Mouse (Mus musculus) intestine, embryonic 15.5 days (tissue): ENCODE measurements around the gene Phf21a. TPM values are rescaled to one million over a fixed set of nuclear protein-coding genes. Genes with fewer than 3 reads are reported as not detected.
A peak's percentile ranks its signal among the peaks of the same experiment; 100 is the strongest.
"Not testable (repeated sequence)": the region's sequence is repeated elsewhere in the genome, so short reads cannot be mapped to it uniquely, and the experiment has no call there.

Experiments
- ATAC-seq: fragments of 200-750 bp; cut with Nextera tagmentation; 2 replicates; pipeline ENCODE4 v1.8.0; 2017; ENCODE audit warnings: moderate TSS enrichment, moderate library complexity
- H3K27ac ChIP-seq: fragments of 300-500 bp; sonication (generic); 2 replicates; pipeline ENCODE4 v1.5.1; 2015; ENCODE audit warnings: mild to moderate bottlenecking, inconsistent platforms
- H3K27me3 ChIP-seq: fragments of 300-500 bp; sonication (generic); replicated peaks from 2 replicates; pipeline ENCODE4 v1.6.1; 2015; ENCODE audit warnings: inconsistent platforms
- H3K36me3 ChIP-seq: fragments of 300-500 bp; sonication (generic); 2 replicates; pipeline ENCODE4 v1.6.1; 2015; ENCODE audit warnings: inconsistent platforms
- H3K4me1 ChIP-seq: fragments of 300-500 bp; sonication (generic); replicated peaks from 2 replicates; pipeline ENCODE4 v1.6.1; 2015; ENCODE audit warnings: inconsistent platforms
- H3K4me2 ChIP-seq: fragments of 300-500 bp; sonication (generic); replicated peaks from 2 replicates; pipeline ENCODE4 v1.6.1; 2015; ENCODE audit warnings: mild to moderate bottlenecking, inconsistent platforms
- H3K4me3 ChIP-seq: fragments of 300-500 bp; sonication (generic); replicated peaks from 2 replicates; pipeline ENCODE4 v1.5.1; 2015; ENCODE audit warnings: inconsistent platforms
- H3K9ac ChIP-seq: fragments of 300-500 bp; sonication (generic); 2 replicates; pipeline ENCODE4 v1.6.1; 2015; ENCODE audit warnings: inconsistent platforms
- H3K9me3 ChIP-seq: fragments of 300-500 bp; sonication (generic); 2 replicates; pipeline ENCODE4 v1.6.1; 2016; ENCODE audit warnings: inconsistent platforms
- WGBS: fragments of 180-500 bp; shearing (Covaris S2); methylation state at CpG from one replicate; pipeline ENCODE4 v1.1.7; 2015; 5-methylcytosine and 5-hydroxymethylcytosine counted together
- polyA plus RNA-seq: library from polyadenylated mRNA; unstranded; fragments of >200 nt; fragmentation: Nextera tagmentation; extraction: Ambion mirVana; gene quantifications from 2 replicates; pipeline ENCODE4 v1.2.1, GENCODE M21; 2015

Gene Phf21a
- polyA plus RNA-seq, 1 experiment from 2014 or later, result 19.1 TPM

GRCm38 (mm10) chr2:92085721-92086120 lies 7.2 kb upstream of the Phf21a start:
- no peak overlapping the region for H3K4me2 ChIP-seq
- no peaks in the 10 kb centered on the region for H3K27me3 ChIP-seq
- H3K4me3 ChIP-seq, result no peak overlapping the region
- no peaks in the 10 kb centered on the region for H3K36me3 ChIP-seq
- no peaks in the 10 kb centered on the region for H3K4me1 ChIP-seq
- no peak overlapping the region for H3K9ac ChIP-seq
- H3K27ac ChIP-seq, result no peak overlapping the region
- no peaks in the 10 kb centered on the region for H3K9me3 ChIP-seq
- no peak for ATAC-seq
- WGBS, result 58% methylated on average over 1 of the region's 1 CpGs

GRCm38 (mm10) chr2:92087065-92087464 lies 5.9 kb upstream of the Phf21a start:
- H3K4me1 ChIP-seq, result no peaks in the 10 kb centered on the region
- WGBS, result 50% methylated on average over 4 of the region's 4 CpGs
- no peak overlapping the region for H3K4me3 ChIP-seq
- no peaks in the 10 kb centered on the region for H3K27me3 ChIP-seq
- no peak overlapping the region for H3K9ac ChIP-seq
- H3K9me3 ChIP-seq, result no peaks in the 10 kb centered on the region
- ATAC-seq, result no peak
- H3K36me3 ChIP-seq, result no peaks in the 10 kb centered on the region
- H3K4me2 ChIP-seq, result no peak overlapping the region
- H3K27ac ChIP-seq, result no peak overlapping the region

- H3K27me3 ChIP-seq, result no peaks in the 10 kb centered on the region
- H3K4me2 ChIP-seq, result no peak overlapping the region
- no peak for ATAC-seq
- H3K36me3 ChIP-seq, result no peaks in the 10 kb centered on the region
- H3K9ac ChIP-seq, result no peak overlapping the region
- no peak overlapping the region for H3K4me3 ChIP-seq
- WGBS, result 85% methylated on average over 4 of the region's 4 CpGs
- no peaks in the 10 kb centered on the region for H3K4me1 ChIP-seq
- H3K27ac ChIP-seq, result no peak overlapping the region
- H3K9me3 ChIP-seq, result no peaks in the 10 kb centered on the region
Observed at GRCm38 (mm10) chr2:92089782-92090181, 3.1 kb upstream of the Phf21a start.

GRCm38 (mm10) chr2:92093503-92093902 lies 586 bp downstream of the Phf21a start:
- not testable (repeated sequence) for H3K9me3 ChIP-seq, H3K4me1 ChIP-seq, H3K4me2 ChIP-seq, H3K9ac ChIP-seq, H3K27me3 ChIP-seq, ATAC-seq, H3K27ac ChIP-seq, H3K4me3 ChIP-seq, H3K36me3 ChIP-seq
- 86% methylated on average over 2 of the region's 2 CpGs for WGBS

- H3K4me2 ChIP-seq, result no peak overlapping the region
- H3K27ac ChIP-seq, result no peak overlapping the region
- ATAC-seq, result no peak
- H3K4me3 ChIP-seq, result no peak overlapping the region
- H3K9me3 ChIP-seq, result no peaks in the 10 kb centered on the region
- H3K9ac ChIP-seq, result no peak overlapping the region
- H3K36me3 ChIP-seq, result no peaks in the 10 kb centered on the region
- WGBS, result 57% methylated on average over 8 of the region's 8 CpGs
- H3K27me3 ChIP-seq, result no peaks in the 10 kb centered on the region
- no peaks in the 10 kb centered on the region for H3K4me1 ChIP-seq
Observed at GRCm38 (mm10) chr2:92094078-92094477, 1.2 kb downstream of the Phf21a start.

- Histone ChIP-seq H3K9me3 (no peaks in the 10 kb centered on the region), H3K27ac (no peak overlapping the region), H3K4me1 (no peaks in the 10 kb centered on the region), H3K4me2 (no peak overlapping the region), H3K36me3 (no peaks in the 10 kb centered on the region), H3K27me3 (no peaks in the 10 kb centered on the region), H3K4me3 (no peak overlapping the region), H3K9ac (no peak overlapping the region)
- ATAC-seq, result no peak
- 81% methylated on average over 6 of the region's 6 CpGs for WGBS
Observed at GRCm38 (mm10) chr2:92100768-92101167, 7.9 kb downstream of the Phf21a start.

GRCm38 (mm10) chr2:92124523-92124922 lies 31.6 kb downstream of the Phf21a start:
- no peak overlapping the region for H3K4me2 ChIP-seq
- no peaks in the 10 kb centered on the region for H3K36me3 ChIP-seq
- WGBS, result 81% methylated on average over 5 of the region's 5 CpGs
- H3K9me3 ChIP-seq, result no peaks in the 10 kb centered on the region
- no peak overlapping the region for H3K9ac ChIP-seq
- H3K27me3 ChIP-seq, result no peaks in the 10 kb centered on the region
- ATAC-seq, result no peak
- no peak overlapping the region for H3K27ac ChIP-seq
- no peaks in the 10 kb centered on the region for H3K4me1 ChIP-seq
- H3K4me3 ChIP-seq, result no peak overlapping the region

GRCm38 (mm10) chr2:92125330-92125729 lies 32.4 kb downstream of the Phf21a start:
- Histone ChIP-seq H3K9me3 (no peaks in the 10 kb centered on the region), H3K4me1 (no peaks in the 10 kb centered on the region), H3K9ac (no peak overlapping the region), H3K36me3 (no peaks in the 10 kb centered on the region), H3K4me2 (no peak overlapping the region), H3K27ac (no peak overlapping the region), H3K4me3 (no peak overlapping the region), H3K27me3 (no peaks in the 10 kb centered on the region)
- WGBS, result 71% methylated on average over 8 of the region's 8 CpGs
- no peak for ATAC-seq

GRCm38 (mm10) chr2:92130071-92130470 lies 37.2 kb downstream of the Phf21a start:
- Histone ChIP-seq H3K27me3 (no peaks in the 10 kb centered on the region), H3K4me3 (no peak overlapping the region), H3K4me2 (no peak overlapping the region), H3K9ac (no peak overlapping the region), H3K36me3 (no peaks in the 10 kb centered on the region), H3K27ac (no peak overlapping the region), H3K4me1 (no peaks in the 10 kb centered on the region), H3K9me3 (no peaks in the 10 kb centered on the region)
- no peak for ATAC-seq
- WGBS, result 91% methylated on average over 7 of the region's 7 CpGs

- ATAC-seq, result no peak
- Histone ChIP-seq H3K9me3 (no peaks in the 10 kb centered on the region), H3K27me3 (no peaks in the 10 kb centered on the region), H3K4me3 (no peak overlapping the region), H3K27ac (no peak overlapping the region), H3K4me2 (no peak overlapping the region), H3K36me3 (no peaks in the 10 kb centered on the region), H3K9ac (no peak overlapping the region), H3K4me1 (no peaks in the 10 kb centered on the region; the same call in 1 of the 2 replicates)
Observed at GRCm38 (mm10) chr2:92138736-92139135, 45.8 kb downstream of the Phf21a start.

GRCm38 (mm10) chr2:92139365-92139764 lies 46.4 kb downstream of the Phf21a start:
- Histone ChIP-seq H3K4me3 (no peak overlapping the region), H3K9ac (no peak overlapping the region), H3K27ac (no peak overlapping the region), H3K4me2 (no peak overlapping the region), H3K4me1 (no peaks in the 10 kb centered on the region; the same call in 1 of the 2 replicates), H3K9me3 (no peaks in the 10 kb centered on the region), H3K36me3 (no peaks in the 10 kb centered on the region), H3K27me3 (no peaks in the 10 kb centered on the region)
- ATAC-seq, result no peak

- WGBS, result 21% methylated on average over 7 of the region's 7 CpGs
- Histone ChIP-seq H3K9ac (no peak overlapping the region), H3K27ac (no peak overlapping the region), H3K36me3 (no peaks in the 10 kb centered on the region), H3K27me3 (no peaks in the 10 kb centered on the region), H3K4me3 (no peak overlapping the region), H3K4me2 (peak overlapping the region; percentile 49), H3K9me3 (no peaks in the 10 kb centered on the region), H3K4me1 (no peaks in the 10 kb centered on the region; the same call in 1 of the 2 replicates)
- ATAC-seq, result no peak
Observed at GRCm38 (mm10) chr2:92140383-92140782, 47.5 kb downstream of the Phf21a start.

- Histone ChIP-seq H3K27ac (no peak overlapping the region), H3K27me3 (no peaks in the 10 kb centered on the region), H3K9ac (no peak overlapping the region), H3K36me3 (no peaks in the 10 kb centered on the region), H3K4me2 (peak overlapping the region; percentile 49), H3K4me3 (0 out of 2 replicates have a peak overlapping the region, but pooled peaks have one; percentile 11), H3K4me1 (no peaks in the 10 kb centered on the region; the same call in 1 of the 2 replicates), H3K9me3 (no peaks in the 10 kb centered on the region)
- ATAC-seq, result no peak
- 7% methylated on average over 11 of the region's 11 CpGs for WGBS
Observed at GRCm38 (mm10) chr2:92141073-92141472, 48.2 kb downstream of the Phf21a start.
